Mouse (Mus musculus) thymus, postnatal 14 days (tissue): Measurements from ENCODE around the gene Bace1.
"Not testable (repeated sequence)": the region's sequence is repeated elsewhere in the genome, so short reads cannot be mapped to it uniquely, and the experiment has no call there.

ENCODE experiments used
- DNase-seq: peaks from one replicate; pipeline ENCODE4 v3.0.0; 2021

Gene Bace1

DNA sequence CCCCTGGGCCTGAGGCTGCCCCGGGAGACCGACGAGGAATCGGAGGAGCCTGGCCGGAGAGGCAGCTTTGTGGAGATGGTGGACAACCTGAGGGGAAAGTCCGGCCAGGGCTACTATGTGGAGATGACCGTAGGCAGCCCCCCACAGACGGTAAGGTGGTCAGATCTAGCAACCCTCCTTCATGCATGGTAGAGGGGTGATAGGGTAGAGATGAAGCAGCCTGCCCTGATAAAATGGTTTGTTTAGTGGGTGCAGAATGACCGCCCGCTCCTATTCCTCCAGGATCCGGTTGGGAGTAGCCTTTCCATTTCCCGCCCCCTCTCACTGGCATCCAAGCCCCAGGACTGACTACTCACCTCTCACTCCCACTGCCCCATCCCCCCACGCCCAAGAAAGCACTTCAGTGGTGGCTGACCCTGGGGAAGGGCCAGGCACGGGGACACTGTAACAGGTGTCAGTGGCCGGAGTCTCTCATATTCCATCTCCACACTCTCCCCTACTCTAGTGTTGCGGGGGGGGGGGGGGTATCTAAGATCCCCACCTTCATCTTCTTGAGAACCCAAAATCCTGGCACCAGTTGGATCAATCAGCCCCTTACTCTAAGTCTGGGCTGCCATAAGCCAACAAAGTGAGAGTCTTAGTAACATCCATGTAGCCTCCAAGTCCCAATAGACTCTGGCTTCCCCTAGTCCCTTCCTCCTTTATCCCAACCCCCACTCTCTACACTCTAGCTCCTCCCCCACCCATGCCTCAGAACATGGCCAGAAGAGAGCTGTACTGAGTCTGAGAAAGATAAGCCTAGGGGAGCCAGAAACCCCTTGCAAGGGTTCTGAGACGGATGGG, 980 bp downstream of the Bace1 start:
- no peak for DNase-seq

DNA sequence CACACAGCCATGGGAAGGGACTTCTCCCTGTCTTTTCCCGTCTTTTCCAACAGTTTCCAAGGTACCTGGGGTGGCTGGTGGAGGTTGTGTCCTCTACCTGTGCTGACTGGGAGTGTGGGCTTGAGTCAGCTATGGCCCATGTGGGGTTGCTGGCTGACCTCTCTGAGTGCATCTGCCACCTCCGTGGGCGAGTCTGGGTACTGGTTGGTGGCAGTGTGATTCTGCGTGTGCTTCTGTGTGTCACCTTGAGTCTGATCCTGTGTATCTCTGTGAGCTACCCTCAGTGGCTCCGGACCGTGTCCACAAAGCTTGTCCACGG, 1.6 kb downstream of the Bace1 start:
- no peak for DNase-seq

- no peak for DNase-seq
These were observed 2.0 kb downstream of the Bace1 start for GRCm38 (mm10) chr9:45840331-45840730.

GRCm38 (mm10) chr9:45841458-45841857, 3.1 kb downstream of the Bace1 start:
- DNase-seq: no peak

GRCm38 (mm10) chr9:45843007-45843406, 4.6 kb downstream of the Bace1 start:
- no peak for DNase-seq

- DNase-seq: no peak
These were observed 5.4 kb downstream of the Bace1 start for GRCm38 (mm10) chr9:45843780-45844179.

DNA sequence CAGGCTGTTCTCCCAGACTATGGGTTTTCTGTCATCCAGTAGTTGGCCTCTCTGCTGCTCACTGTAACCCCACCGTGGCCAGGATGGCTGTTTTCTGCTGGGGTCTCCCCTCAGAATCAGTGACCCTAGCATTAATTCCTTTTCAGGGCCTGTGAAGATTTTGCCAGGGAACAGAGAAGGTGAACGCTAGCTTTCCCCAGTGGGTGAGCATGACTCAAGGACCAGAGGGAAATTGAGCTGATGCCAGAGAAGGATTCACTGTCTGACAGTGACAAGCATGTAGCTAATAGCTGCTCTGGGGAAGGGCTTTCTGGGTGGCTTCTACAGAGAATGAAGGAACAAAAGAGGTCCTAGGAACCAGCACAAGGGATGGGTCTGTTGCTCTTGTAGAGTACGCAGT, 7.2 kb downstream of the Bace1 start:
- DNase-seq: no peak

- not testable (repeated sequence) for DNase-seq
These were observed 7.8 kb downstream of the Bace1 start for GRCm38 (mm10) chr9:45846176-45846575.

DNA sequence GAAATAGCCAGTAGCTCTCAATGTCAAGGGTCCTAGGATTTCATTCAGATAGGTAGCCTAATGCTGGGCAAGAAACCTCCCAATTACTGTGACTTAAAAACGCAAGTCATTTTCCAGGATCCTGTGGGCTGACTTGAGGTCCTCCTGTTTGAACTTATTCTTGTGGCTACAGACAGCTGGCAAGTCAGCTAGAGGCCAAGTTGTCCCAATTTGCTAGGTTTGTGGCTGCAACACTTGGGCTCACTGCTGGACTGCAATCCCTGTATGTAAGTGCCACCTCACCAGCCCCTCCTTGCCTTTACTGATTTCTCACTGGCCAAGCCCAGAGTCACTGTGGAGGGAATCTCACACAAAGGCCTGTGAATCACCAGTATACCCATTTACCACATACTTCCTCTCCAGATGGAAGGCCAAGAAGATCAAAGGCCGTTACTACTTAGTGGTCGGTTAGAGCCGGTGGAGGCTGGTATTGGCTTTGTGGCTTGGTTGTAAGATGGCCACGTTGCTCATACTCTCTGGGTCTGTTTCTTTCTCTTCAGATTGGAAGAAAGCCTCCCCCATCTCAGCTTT, 8.6 kb downstream of the Bace1 start:
- DNase-seq: no peak

DNA sequence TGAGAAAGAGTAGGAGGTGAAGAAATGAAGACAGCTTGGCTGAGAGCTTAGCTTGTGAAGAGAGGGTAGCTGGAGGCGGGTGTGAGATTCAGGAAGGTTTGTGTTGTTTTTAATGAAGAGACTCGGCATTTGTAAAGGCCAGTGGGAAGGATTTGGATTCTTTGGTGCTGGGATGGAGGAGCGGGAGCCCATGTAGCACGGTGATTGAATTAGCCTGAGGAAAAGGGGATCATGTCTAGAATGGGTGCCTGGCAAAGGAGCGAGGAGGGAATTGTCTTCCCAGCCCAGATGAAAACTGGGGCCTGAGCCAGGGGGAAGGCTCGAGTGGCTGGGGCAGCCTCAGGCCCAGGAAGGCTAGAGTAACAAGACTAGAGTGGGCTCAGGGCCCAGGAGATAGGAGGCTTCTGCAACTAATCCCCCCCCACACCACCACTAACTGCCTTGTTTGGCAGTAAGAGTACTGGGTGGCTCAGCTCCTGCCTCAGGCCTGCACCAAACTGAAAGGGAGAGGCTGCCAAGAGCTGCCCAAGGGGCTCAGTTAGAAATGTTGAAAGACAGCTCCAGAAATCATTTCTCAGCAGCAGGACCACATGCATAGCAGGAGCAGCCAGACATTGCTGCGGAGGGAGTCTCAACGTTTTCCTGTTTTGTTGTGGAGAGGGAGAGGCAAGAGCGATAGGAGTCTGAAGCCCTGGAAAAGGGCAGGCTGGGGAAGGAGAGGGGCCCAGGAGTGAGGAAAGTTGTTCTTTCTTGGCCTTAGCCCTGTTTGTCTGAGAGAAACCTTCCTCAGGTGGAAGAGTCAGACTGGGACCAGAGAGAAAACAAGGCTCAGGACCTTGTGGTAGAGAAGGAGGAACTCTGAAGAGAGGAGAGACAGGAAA, 11.4 kb downstream of the Bace1 start:
- DNase-seq: no peak

DNA sequence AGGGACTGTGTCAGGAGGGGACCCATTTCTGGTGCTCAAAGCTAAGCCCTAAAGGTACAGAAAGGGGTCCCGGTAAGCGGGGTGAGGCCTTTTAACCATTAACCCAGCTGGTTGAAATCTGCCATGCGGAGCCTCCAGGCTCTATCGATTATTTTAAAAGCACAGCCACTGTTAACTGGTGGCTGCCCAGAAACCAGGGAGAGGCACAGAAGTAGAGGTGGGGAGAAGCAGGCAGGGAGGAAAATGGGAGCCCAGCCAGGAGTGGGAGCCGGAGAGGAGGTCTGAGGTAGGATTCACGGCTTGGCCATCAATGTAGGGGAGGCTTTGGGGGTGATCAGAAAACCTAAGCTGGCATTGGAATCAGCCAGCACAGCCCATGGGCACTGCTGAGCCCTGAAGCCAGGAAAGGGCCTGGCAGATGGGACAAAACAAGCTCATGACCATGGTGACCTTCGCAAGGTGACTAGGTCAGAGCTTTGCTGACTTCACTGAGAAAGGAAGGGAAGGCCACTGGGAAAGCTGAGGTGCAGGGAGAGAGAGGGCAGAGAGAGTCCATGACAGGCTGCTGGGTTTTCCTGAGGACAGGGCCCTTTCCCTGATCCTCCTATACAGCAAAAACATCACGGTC, 12.3 kb downstream of the Bace1 start:
- no peak for DNase-seq

- no peak for DNase-seq
These were observed 12.9 kb downstream of the Bace1 start for GRCm38 (mm10) chr9:45851330-45851729.

GRCm38 (mm10) chr9:45851776-45852175, 13.4 kb downstream of the Bace1 start:
- DNase-seq: no peak

DNA sequence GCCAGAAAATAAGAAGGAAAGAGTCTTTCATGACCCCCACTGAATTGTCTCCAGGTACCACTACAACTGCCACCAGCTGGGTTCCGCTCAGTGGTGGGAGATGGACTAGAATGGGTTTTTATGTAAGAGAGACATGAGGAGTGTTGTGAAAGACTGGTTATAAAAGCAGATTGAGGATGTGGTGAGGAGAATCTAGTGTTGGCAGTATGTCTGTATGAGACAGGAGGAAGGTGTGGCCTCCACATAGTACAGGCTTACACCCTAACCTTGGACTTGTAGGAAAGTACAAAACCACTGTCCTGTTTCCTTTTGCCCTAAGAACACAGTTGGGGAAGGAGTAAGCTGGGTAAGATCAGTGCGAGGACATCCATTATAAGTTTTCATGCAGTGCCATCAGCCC, 15.3 kb downstream of the Bace1 start:
- no peak for DNase-seq

GRCm38 (mm10) chr9:45854136-45854535, 15.8 kb downstream of the Bace1 start:
- no peak for DNase-seq

GRCm38 (mm10) chr9:45859364-45859763, 21.0 kb downstream of the Bace1 start:
- DNase-seq: no peak

DNA sequence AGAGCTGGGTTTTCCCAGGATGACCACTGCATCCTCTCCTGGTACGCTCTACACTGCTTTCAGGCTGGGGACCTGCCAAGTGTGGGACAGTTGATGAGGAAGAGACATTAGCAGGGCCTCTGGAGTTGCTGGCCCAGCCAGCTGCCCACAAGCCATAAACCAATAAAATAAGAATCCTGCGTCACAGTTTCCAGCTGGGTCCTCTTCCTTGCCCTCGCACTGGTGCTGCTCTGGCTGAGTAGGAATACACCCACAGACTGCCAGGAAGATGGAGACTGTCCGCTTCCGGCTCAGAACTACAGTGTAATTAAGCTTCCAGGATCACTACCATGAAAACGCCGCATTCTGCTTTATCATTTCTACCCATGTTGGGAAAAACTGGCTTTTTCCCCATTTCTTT, 23.4 kb downstream of the Bace1 start:
- no peak for DNase-seq

DNA sequence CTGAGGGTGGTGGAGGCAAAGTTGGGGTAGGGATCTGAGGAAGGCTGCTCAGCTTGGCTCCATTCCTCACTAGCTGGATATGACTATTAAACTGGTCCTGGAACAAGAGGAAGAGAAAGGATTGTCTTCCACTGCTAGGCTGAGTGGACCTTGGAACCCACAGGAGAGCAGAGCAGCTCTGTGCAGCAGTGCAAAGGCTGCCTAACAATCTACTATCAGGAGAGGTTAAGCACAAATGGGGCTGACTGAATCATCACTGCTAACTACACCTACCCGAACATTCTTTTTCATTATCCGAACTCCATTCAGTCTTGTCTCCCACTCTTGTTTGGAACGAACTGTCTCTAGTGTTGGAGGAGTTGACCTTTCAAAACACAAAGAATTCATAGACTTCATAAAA, 30.8 kb downstream of the Bace1 start:
- DNase-seq: no peak

- no peak for DNase-seq
These were observed 31.9 kb downstream of the Bace1 start for GRCm38 (mm10) chr9:45870265-45870664.

DNA sequence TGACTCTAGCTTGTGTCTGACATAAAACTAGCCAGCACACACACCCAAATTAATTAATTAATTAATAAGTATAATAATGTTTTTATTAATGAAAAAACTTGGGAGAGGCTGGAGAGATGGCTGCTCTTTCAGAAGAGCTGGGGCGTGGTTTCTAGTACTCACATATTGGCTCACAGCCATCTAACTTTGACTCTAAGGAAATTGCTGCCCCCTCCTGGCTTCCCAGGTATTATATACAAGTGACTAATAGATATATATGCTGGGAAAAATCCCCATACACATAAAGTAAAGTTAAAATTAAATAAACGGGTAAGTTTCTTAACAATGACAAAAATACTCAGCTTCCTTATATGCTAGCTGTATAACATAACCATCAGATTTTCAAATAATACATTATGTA, 39.5 kb downstream of the Bace1 start:
- DNase-seq: peak; percentile 41

- no peak for DNase-seq
These were observed 55.3 kb downstream of the Bace1 start for GRCm38 (mm10) chr9:45893681-45894080.

GRCm38 (mm10) chr9:45905196-45905595, 66.8 kb downstream of the Bace1 start:
- no peak for DNase-seq

DNA sequence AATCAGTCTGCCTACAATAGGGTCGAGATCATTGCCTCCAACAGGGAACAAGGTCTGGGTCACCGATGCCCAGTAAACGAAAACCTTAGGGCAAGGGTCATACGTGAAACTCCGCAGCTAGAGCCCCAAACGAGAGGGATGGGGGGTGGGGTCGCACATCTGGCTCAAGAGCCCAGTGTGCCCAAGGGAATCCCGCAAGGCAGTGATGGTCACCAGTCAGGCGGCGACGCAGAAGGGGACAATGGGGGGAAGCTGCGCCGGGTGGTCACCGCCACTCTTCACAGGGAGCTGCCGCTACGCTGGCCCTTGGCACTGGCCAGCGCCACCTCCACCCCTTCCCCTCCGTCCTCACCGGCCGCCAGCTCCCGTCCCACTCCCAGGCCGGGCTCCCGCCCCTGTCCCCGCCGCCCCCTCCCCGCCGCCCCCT, 67.4 kb downstream of the Bace1 start:
- DNase-seq: no peak
